ENCODE assay signal across 9 mouse cellular contexts in genomic region chr17:29199151-29199800, GRCm38 (mm10). TPM values are rescaled to one million over a fixed set of nuclear protein-coding genes. Genes with fewer than 3 reads are reported as not detected.
A peak's percentile ranks its signal among the peaks of the same experiment; 100 is the strongest.
DNase-seq lines count a peak whose midpoint lies in the region; ATAC-seq lines count a peak whose summit lies in the region.
"Had no signal": no experiment of that assay in that cellular context is flagged by ENCODE, and none has a peak within 500 bp of the region (broad histone marks: within the 10 kb centered on the region; RNA-seq: fewer than 3 reads in every experiment).

No protein-coding gene starts in this region.

- peak overlapping the region; percentile 63 for H3K27ac ChIP-seq in forebrain, embryonic 13.5 days
- 0 out of 2 replicates have a peak overlapping the region, but pooled peaks have one; percentile 21 for H3K27ac ChIP-seq in limb, embryonic 11.5 days (replicated peaks; ENCODE audit: low read depth, low read length)

- intact Hi-C loops in heart, postnatal 14 days (cut with DNase I): no loop called here

- H3K27me3 ChIP-seq in forebrain, embryonic 13.5 days: no peaks in the 10 kb centered on the region
- no peaks in the 10 kb centered on the region for H3K27me3 ChIP-seq in limb, embryonic 11.5 days (ENCODE audit: control insufficient read depth, insufficient read depth, low read length)

- H3K9ac ChIP-seq in forebrain, embryonic 13.5 days: peak overlapping the region; percentile 16; the same call in 1 of the 2 replicates
- H3K9ac ChIP-seq in limb, embryonic 11.5 days (ENCODE audit: low read length): no peak overlapping the region; the same call in 1 of the 2 replicates

- ATAC-seq in forebrain, embryonic 13.5 days: peak; percentile 30; the same call in 1 of the 2 replicates
- no peak for ATAC-seq in limb, embryonic 11.5 days (ENCODE audit: insufficient number of reproducible peaks, low FRiP score, low TSS enrichment, low read depth)

- H3K4me3 ChIP-seq in forebrain, embryonic 13.5 days: no peak overlapping the region
- no peak overlapping the region for H3K4me3 ChIP-seq in limb, embryonic 11.5 days (ENCODE audit: low read depth, low read length)

- no peaks in the 10 kb centered on the region for H3K9me3 ChIP-seq in forebrain, embryonic 13.5 days (replicated peaks)
- no peaks in the 10 kb centered on the region for H3K9me3 ChIP-seq in limb, embryonic 11.5 days (ENCODE audit: control insufficient read depth, low read length)

- no peaks in the 10 kb centered on the region for H3K36me3 ChIP-seq in forebrain, embryonic 13.5 days (ENCODE audit: poor library complexity, severe bottlenecking)
- H3K36me3 ChIP-seq in limb, embryonic 11.5 days (ENCODE audit: control insufficient read depth, insufficient read depth, low read length): no peaks in the 10 kb centered on the region

- 8% methylated on average over 9 of the region's 9 CpGs for WGBS in forebrain, embryonic 13.5 days
- 19% methylated on average over 9 of the region's 9 CpGs for WGBS in limb, embryonic 11.5 days

- peaks cover 12% of the 10 kb centered on the region for H3K4me1 ChIP-seq in forebrain, embryonic 13.5 days
- peaks cover 9% of the 10 kb centered on the region for H3K4me1 ChIP-seq in limb, embryonic 11.5 days (ENCODE audit: control insufficient read depth, insufficient read depth, low read length)

- H3K4me2 ChIP-seq in forebrain, embryonic 13.5 days: peak overlapping the region; percentile 18
- 0 out of 2 replicates have a peak overlapping the region, but pooled peaks have one; percentile 17 for H3K4me2 ChIP-seq in limb, embryonic 11.5 days (ENCODE audit: low read depth, severe bottlenecking)

- DNase-seq in right cerebral cortex, adult 18-20 months: peak; percentile 80
- no peak for DNase-seq in right cerebral cortex, postnatal 4 days
- peak; percentile 70 for DNase-seq in limb, embryonic 11.5 days (ENCODE audit: low spot score)
- DNase-seq in thymus, postnatal 10 days (ENCODE audit: low spot score in 2 of 2): peak; percentile 47 to 53
- no peak for DNase-seq in heart, adult 18-20 months
- DNase-seq in heart, postnatal 14 days: no peak
- DNase-seq in urinary bladder, adult 2 months (ENCODE audit: low spot score): no peak

RNA-seq across cellular contexts. Expression of gene Cpne5, which starts 38.7 kb away (rescaled TPM):
- polyA plus RNA-seq in forebrain, embryonic 13.5 days (2015; fragmentation: Nextera tagmentation; extraction: Ambion mirVana): 13.0 and 18.3 TPM in 2 replicates
- polyA plus RNA-seq in limb, embryonic 11.5 days (2014; fragmentation: Nextera tagmentation; extraction: Ambion mirVana): 3.0 and 4.1 TPM in 2 replicates
- total RNA-seq in heart, adult 18-20 months (2021): 1 to 10 TPM; 3.9 to 5.0 TPM
- total RNA-seq in heart, postnatal 14 days (2021): 1 to 10 TPM; 2.3 to 3.9 TPM
- polyA plus RNA-seq in urinary bladder, adult 2 months (2012; rRNA removed): 0.56 and 1.0 TPM in 2 replicates
- total RNA-seq: liver, adult 2 months had no signal
- polyA plus RNA-seq: liver, adult 2 months had no signal

Comparison
In these comparisons a context has a peak if more than half of its experiments do, and no peak if none do; other contexts are left out.
1. DNase-seq: peak in right cerebral cortex, adult 18-20 months (single experiment), limb, embryonic 11.5 days (single experiment) and thymus, postnatal 10 days (2 of 2); none in right cerebral cortex, postnatal 4 days (single experiment), heart, adult 18-20 months (0 of 2), heart, postnatal 14 days (0 of 2) and urinary bladder, adult 2 months (single experiment).